Mouse (Mus musculus) small intestine, adult 2 months (tissue): ENCODE measurements around the gene Wdr95. TPM values are rescaled to one million over a fixed set of nuclear protein-coding genes. Genes with fewer than 3 reads are reported as not detected.

Experiments
- H3K27ac ChIP-seq: fragments of 200-500 bp; 2 replicates; pipeline ENCODE4 v1.5.1; 2012; ENCODE audit warnings: low read depth, low read length, control low read depth, inconsistent platforms; ENCODE audit not compliant: insufficient read depth
- H3K27me3 ChIP-seq: fragments of 200-500 bp; 2 replicates; pipeline ENCODE4 v1.6.1; 2012; ENCODE audit warnings: mild to moderate bottlenecking, moderate library complexity, low read length, inconsistent platforms; ENCODE audit not compliant: control insufficient read depth, insufficient read depth
- H3K36me3 ChIP-seq: fragments of 200-500 bp; 2 replicates; pipeline ENCODE4 v1.6.1; 2012; ENCODE audit warnings: mild to moderate bottlenecking, low read length, control low read depth, inconsistent platforms; ENCODE audit not compliant: control insufficient read depth, insufficient read depth
- H3K4me1 ChIP-seq: fragments of 200-500 bp; 2 replicates; pipeline ENCODE4 v1.6.1; 2012; ENCODE audit warnings: low read length, inconsistent platforms, mixed read lengths; ENCODE audit not compliant: control insufficient read depth, insufficient read depth, insufficient read length
- H3K4me3 ChIP-seq: fragments of 200-500 bp; 2 replicates; pipeline ENCODE4 v1.5.1; 2012; ENCODE audit warnings: low read depth, mild to moderate bottlenecking, control low read depth, inconsistent platforms, low read length, moderate library complexity
- CTCF ChIP-seq: fragments of 200-500 bp; IDR thresholded peaks from 2 replicates; pipeline ENCODE4 v1.5.1; 2012; ENCODE audit warnings: low read depth, mild to moderate bottlenecking, control low read depth, inconsistent platforms, low read length, moderate library complexity, mixed read lengths; ENCODE audit not compliant: insufficient replicate concordance, insufficient read length; ENCODE audit errors: extremely low read depth
- POLR2A ChIP-seq: fragments of 200-500 bp; IDR thresholded peaks from 2 replicates; pipeline ENCODE4 v1.6.1; 2012; ENCODE audit warnings: low read depth, mild to moderate bottlenecking, control low read depth, inconsistent platforms, low read length, moderate library complexity
- WGBS: fragments of 180-500 bp; shearing (Covaris S2); methylation state at CpG from one replicate; pipeline ENCODE4 v1.1.7; 2018; 5-methylcytosine and 5-hydroxymethylcytosine counted together
- polyA plus RNA-seq: library from polyadenylated mRNA; depleted of rRNA; stranded (reverse); fragments of >200 nt; gene quantifications from 2 replicates; pipeline ENCODE4 v1.2.3, GENCODE M21; 2012

Gene Wdr95
- polyA plus RNA-seq, 1 experiment, result not detected

DNA sequence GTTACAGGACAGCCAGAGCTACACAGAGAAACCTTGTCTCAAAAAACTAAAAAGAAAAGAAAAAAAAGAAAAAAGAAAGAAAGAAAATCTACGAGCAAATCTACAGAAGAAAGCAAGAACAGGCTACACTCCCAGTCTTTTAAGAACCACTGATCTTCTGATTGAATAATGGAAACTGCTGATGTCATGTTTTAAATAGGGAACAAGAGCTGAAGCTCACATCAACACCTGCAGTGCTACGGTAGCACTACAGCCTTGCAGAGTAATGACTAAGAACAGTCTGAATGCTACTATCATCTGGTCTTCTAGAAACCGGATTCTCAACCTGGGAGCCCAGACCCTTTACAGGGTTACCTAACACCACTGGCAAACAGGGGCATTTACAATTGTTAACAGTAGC is 97.1 kb downstream of the Wdr95 start:
- Histone ChIP-seq H3K27me3 (no peaks in the 10 kb centered on the region), H3K4me1 (no peaks in the 10 kb centered on the region), H3K27ac (no peak overlapping the region), H3K36me3 (peaks cover 71% of the 10 kb centered on the region), H3K4me3 (no peak overlapping the region)
- WGBS, result 86% methylated on average over 3 of the region's 3 CpGs
- no peak for TF ChIP-seq CTCF
- no peak for TF ChIP-seq POLR2A

DNA sequence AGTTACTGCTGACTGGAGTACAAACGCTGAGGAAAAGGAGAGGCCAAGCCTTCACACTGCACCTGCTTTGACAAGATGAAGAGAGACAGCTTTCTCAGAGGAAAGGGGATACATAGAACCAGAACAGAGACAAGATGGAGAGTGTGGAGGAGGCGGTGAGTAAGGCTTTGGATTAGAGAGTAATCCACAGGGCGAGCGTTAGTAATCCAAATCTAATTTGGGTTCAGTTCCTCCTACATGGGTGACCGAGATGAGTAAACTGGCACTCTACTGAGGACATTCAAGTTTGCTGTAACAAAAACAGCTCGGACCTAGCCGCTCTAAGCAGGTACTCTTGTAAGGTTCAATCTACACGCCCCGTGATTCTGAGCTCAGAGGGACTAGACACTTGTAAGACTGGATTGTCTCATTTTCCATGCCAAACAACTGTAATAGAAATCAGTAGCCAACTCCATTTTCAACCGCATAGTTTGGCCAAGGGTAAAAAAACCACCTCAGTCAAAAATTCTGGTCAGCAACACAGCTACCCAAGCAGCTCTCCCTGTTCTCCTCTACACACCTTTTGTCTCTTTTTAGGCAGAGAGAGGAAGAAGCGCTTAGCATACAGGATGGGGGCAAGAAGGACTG is 106.0 kb downstream of the Wdr95 start:
- peak overlapping the region; percentile 20; the same call in 1 of the 2 replicates for H3K4me3 ChIP-seq
- TF ChIP-seq CTCF, result no peak
- TF ChIP-seq POLR2A, result no peak

DNA sequence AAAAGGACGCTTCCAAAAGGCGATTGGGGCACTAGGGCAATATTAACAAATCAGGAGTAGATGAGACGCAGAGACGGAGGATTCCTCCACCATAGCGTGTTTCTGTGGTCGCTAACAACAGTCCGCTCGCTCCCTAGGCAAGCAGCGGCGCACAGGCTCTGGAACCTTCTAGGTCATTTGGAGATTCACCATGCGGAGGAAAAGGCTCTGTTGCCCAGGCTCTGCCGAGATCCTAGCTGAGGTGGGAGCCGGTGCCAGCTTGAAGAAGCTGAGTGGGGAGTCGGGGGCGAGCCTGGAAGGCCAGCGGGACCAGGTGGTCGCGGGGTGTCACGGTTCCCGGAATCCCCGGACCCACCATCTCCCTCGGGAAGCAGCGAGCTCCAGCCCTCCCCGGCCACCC is 107.1 kb downstream of the Wdr95 start:
- Histone ChIP-seq H3K4me3 (peak overlapping the region; percentile 79), H3K27ac (peak overlapping the region; percentile 63), H3K27me3 (no peaks in the 10 kb centered on the region), H3K4me1 (peaks cover 5% of the 10 kb centered on the region; the same call in 1 of the 2 replicates), H3K36me3 (peaks cover 11% of the 10 kb centered on the region)
- TF ChIP-seq CTCF (no peak), POLR2A (no peak)
- WGBS, result under 1% methylated on average over 24 of the region's 24 CpGs

More for the DNA sequence above, 106.0 kb downstream of the Wdr95 start:
- H3K36me3 ChIP-seq, result peaks cover 20% of the 10 kb centered on the region
- 32% methylated on average over 11 of the region's 11 CpGs for WGBS
- no peaks in the 10 kb centered on the region for H3K27me3 ChIP-seq
- peaks cover 5% of the 10 kb centered on the region; the same call in 1 of the 2 replicates for H3K4me1 ChIP-seq
- no peak overlapping the region for H3K27ac ChIP-seq

DNA sequence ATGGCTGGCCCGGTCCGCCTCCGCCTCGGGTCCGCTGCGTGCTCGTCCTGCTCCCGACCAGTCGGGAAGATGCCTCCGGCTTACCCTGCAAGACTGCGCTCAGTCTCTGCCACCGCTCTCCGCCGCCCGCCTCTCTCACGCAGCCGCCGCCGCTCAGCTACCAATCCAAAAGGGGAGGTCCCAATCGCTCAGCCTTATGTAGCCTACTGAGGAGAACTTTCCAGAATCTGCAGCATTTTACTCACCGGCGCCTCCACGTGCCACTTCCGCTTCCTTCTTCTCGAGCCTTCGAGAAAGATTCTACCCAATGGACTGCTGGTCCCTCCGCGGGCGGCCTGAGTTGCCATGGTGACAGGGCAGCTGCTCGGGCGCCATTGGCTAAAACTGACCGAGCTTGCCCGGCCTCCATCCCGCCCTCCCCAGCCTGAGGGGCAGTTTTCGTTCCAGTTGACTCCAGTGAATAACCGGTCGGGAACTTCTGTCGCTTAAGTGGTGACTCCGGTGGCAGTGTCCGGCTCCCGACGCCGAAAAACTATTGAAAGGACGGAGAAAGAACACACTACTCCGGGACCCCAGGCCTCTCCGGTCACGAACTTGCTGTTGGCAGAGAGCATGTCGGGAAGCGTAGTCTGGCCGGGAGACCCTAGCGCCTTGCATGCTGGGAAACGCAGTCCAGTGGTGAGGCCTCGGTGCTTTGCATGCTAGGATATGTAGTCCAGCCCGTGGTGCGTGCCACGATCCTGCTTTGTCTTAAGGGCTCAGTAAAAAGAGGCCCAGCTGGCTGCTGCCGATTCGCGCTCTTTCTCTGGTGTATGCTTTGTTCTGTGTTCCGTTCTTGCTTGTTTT is 107.8 kb downstream of the Wdr95 start, which contains the start of gene Hsph1:
Gene Hsph1 (minus strand): TSS at position 302 of the 846 bp plus-strand sequence.
- WGBS, result under 1% methylated on average over 60 of the region's 60 CpGs
- H3K4me1 ChIP-seq, result peaks cover 5% of the 10 kb centered on the region; the same call in 1 of the 2 replicates
- peak within 1 kb of the TSS; percentile 79 for H3K4me3 ChIP-seq
- H3K36me3 ChIP-seq, result peaks cover 5% of the 10 kb centered on the region
- H3K27ac ChIP-seq, result peak within 1 kb of the TSS; percentile 63
- H3K27me3 ChIP-seq, result no peaks in the 10 kb centered on the region
- no peak for TF ChIP-seq CTCF
- TF ChIP-seq POLR2A, result peak; percentile 86

DNA sequence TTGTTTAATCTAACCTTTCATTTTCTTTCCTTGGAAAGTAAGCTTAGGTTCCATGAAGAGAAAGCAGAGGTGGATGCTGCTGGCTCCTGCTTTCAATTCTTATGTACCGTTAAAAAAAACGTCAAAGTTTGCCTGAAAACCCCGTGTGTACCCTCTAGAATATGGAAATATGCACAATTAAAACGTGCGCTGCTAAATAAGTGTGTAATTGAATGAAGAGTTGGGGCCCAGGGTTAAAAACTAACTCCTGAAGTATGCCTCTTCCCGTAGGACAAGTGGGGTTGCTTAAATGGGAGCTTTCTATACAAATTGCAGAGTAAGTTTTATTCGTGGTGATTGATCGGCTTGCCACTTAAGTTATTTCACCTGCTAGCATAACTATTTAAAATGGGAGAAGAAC is 108.8 kb downstream of the Wdr95 start:
- H3K27ac ChIP-seq, result no peak overlapping the region
- no peaks in the 10 kb centered on the region for H3K27me3 ChIP-seq
- no peak overlapping the region for H3K4me3 ChIP-seq
- peaks cover 5% of the 10 kb centered on the region; the same call in 1 of the 2 replicates for H3K4me1 ChIP-seq
- 55% methylated on average over 8 of the region's 8 CpGs for WGBS
- 0 out of 2 replicates have a peak, but pooled peaks cover 3% of the 10 kb centered on the region for H3K36me3 ChIP-seq
- TF ChIP-seq POLR2A (no peak), CTCF (no peak)

DNA sequence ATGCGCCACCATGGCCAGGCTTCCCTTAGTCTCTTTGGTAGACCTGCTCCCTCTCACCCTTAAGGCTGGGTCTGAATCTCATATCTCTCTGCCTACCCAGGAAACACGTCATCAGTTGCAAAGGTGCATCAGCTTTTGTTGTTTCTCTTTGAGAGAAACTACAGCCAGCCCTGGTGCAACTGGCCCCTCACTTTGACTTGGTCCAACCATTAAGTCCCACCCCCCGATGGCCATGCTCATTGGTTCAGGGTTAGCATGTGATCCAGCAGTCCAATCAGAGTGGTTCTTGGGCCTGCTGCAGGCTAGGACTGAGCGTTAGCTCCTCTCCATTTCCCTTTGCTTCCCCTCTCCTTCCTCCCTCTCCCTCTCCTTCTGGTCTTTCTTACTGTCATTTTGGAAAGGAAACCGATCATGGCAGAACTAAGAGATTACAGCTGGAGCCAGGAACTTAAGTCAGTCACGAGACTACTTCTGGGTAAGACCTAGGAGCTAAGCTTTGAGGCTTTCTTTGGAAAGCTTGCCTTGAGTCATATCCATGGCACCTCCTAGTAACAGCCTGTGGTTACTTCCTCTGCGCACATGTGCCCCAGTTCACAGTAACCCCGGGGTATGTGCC is 112.9 kb downstream of the Wdr95 start:
- Histone ChIP-seq H3K27ac (no peak overlapping the region), H3K4me3 (no peak overlapping the region), H3K36me3 (no peaks in the 10 kb centered on the region), H3K4me1 (no peaks in the 10 kb centered on the region; the same call in 1 of the 2 replicates), H3K27me3 (no peaks in the 10 kb centered on the region)
- 85% methylated on average over 8 of the region's 8 CpGs for WGBS
- no peak for TF ChIP-seq POLR2A
- no peak for TF ChIP-seq CTCF
